In the genomic region with DNA sequence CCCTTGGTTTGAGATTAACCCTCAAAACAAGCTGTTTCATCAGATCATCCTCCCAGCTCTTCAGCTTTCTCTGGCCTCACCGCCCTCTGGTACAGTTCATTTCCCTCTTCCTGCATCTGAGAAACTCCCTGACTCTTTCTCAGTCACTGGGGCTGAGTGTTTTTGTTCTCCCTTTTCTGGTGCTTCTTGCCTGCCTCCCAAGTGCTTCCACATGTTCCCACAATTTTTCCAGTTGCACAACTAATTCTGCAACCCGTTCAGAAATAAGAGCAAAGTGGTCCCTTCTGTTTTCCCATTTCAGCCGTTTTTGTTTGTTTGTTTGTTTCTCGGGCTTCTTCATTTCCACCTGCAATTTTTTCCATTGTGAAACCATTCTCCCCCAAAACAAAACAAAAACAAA, we compare ENCODE assay signal across 15 mouse cellular contexts.
"Had no signal": no experiment of that assay in that cellular context is flagged by ENCODE, and none has a peak within 500 bp of the region (broad histone marks: within the 10 kb centered on the region; RNA-seq: fewer than 3 reads in every experiment).

No protein-coding gene starts in this region.

- H3K27ac ChIP-seq: neural tube, embryonic 13.5 days; neural tube, embryonic 15.5 days; stomach, embryonic 15.5 days; stomach, postnatal 0 days had no signal

- H3K36me3 ChIP-seq: neural tube, embryonic 13.5 days; neural tube, embryonic 15.5 days; stomach, embryonic 15.5 days had no signal

- H3K9ac ChIP-seq: neural tube, embryonic 13.5 days; neural tube, embryonic 15.5 days; stomach, embryonic 15.5 days had no signal

- DNase-seq: right cerebral cortex, adult 18-20 months; right cerebral cortex, postnatal 14 days; right cerebral cortex, postnatal 25 days; right cerebral cortex, postnatal 4 days; spleen, adult 18-20 months; thymus, adult 18-20 months; thymus, adult 2 months; thymus, postnatal 14 days; thymus, postnatal 25 days; thymus, postnatal 36 days; thymus, postnatal 4 days had no signal

- H3K4me2 ChIP-seq: neural tube, embryonic 13.5 days; neural tube, embryonic 15.5 days; stomach, embryonic 15.5 days had no signal

- H3K27me3 ChIP-seq: neural tube, embryonic 13.5 days; neural tube, embryonic 15.5 days; stomach, embryonic 15.5 days had no signal

- H3K9me3 ChIP-seq: neural tube, embryonic 13.5 days; neural tube, embryonic 15.5 days; stomach, embryonic 15.5 days had no signal

- H3K4me1 ChIP-seq: neural tube, embryonic 13.5 days; neural tube, embryonic 15.5 days; stomach, embryonic 15.5 days had no signal

- H3K4me3 ChIP-seq: neural tube, embryonic 13.5 days; neural tube, embryonic 15.5 days; stomach, embryonic 15.5 days had no signal
